Mouse (Mus musculus): ENCODE measurements around the gene Cd81.
A peak's percentile ranks its signal among the peaks of the same experiment; 100 is the strongest.

Gene Cd81

DNA sequence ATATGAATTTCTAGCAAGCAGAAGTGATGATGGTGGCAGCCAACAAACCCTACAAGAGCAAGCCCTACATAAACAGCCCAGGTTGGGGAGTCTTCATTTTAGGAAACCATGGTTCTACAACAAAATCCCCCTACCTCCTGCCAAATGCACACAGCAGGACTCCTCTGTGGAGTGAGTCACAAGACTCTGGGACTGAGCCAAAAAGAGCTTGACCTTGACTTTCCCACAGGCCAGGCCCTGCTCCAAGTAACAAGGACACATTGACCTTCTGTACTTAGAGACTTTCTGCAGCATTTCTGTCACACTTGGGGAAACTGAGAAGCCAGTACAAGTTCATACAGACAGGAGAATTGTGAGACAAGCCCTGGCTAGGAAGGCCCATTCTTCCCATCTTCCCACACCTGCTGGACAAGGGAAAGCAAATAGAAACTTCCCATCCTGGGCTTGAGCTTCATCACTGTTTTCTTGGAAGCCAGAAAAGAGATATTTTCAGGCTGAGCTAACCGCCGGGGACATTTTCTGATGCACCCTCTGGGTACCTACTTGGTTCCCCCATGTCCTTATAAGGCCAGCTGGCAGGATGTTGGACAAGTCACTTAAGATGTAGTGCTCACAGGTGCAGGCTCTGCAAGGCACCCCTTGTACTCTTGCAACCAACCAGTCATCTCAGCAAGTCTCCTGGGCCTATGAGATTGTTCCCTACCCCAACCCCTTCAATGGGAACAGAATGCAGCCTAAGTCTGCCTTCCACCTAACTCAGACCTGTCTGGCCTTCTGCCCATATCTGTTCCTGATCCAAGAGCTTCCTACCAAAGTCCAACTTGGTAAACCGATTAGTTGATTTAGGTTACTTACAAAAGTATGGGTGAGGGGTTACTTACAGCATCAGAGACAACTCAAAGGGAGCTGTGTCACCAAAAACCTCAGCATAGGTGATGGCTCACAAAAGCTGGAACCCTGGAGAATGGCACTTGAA, 2.4 kb upstream of the Cd81 start:
- no peak for DNase-seq (ENCODE audit: low spot score)

DNA sequence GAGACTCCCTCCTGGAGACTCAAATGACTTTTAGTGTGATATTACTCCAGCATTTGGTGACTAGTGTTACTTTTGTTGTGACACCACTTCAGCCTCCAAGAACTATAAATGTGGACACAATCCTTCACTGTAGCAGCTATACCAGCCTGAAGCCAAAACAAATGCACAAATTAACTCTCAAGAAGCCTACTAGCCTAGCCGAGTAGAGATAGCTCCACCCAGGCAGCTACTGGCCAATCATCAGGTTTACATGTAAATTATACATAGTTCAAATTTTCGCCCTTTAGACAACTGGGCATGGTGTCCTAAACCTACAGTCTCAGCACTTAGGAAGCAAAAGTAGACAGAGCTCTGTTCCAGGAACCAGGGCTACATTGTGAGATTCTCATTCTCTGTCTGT, 1.2 kb upstream of the Cd81 start:
- no peak for DNase-seq (ENCODE audit: low spot score)

DNA sequence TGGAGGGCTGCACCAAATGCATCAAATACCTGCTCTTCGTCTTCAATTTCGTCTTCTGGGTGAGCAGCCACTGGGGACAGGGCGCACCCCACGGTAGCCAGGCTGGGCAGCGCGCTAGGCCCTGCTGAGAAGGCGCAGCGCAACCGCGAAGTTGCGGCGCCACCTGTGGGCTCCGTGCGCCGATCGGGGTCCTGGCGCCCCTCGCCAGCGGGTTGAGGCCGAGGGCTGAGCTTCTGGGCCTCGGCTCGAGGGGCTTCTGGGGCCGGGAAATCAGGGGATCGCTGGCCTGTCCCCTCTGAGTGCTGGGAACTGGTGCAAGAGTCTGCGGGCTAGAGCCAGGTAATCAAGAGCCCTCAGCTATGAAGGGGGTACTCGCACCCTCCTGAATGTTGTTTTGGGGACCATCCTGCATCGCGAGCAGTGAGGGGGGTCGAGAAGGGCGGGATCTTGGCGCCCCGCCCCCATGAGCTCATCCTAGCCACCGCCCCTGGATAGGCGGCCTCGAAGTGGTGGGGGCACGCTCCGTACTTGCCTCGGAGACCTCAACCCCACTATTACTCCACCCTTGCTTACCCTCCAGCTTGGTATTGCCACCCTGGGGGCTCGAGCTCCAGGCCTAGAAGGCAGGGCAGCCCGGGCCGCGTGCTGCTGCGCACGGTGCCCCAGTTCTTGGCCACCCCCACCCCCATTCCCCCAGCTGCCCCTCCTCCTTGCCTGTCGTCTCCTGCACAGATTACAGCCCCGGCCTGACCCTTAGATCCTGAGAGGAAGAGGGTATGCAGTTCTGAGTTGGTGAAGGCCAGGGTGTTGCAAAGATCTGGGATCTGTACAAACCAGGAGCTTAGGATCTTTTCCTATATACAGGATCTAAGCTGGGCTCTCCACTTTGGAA, 715 bp downstream of the Cd81 start:
- peak; percentile 74 for DNase-seq (ENCODE audit: low spot score)

DNA sequence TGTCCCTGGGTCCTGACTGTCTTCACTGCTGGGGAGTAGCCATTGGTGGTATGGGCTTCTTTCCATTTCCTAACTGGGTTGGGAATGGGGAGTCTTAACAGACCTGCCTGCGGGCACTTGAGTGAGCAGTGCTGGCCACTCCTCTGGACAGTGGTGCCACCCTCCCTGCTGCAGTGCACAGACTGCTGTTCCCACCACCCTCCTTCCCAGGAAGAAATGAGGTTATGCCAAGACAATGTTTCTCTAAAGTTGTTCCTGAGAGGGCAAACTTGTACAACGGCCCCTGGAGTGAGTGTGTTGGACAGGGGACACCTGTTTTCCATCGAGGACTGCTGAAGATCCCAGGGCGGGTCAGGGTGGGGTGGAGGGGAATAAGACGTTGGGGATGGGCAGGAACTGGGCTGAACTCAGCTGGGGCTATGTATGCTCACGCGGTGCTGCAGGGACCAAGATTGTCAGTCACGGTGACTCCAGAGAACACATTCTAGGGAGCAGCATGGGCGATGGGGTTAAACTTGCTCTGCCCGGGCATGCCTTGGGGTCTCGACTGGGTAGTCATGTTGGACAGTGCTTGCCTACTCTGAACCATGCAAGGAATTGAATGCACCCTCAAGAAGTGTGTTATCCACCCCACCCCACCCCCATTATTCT, 1.5 kb downstream of the Cd81 start:
- DNase-seq (ENCODE audit: low spot score): no peak

DNA sequence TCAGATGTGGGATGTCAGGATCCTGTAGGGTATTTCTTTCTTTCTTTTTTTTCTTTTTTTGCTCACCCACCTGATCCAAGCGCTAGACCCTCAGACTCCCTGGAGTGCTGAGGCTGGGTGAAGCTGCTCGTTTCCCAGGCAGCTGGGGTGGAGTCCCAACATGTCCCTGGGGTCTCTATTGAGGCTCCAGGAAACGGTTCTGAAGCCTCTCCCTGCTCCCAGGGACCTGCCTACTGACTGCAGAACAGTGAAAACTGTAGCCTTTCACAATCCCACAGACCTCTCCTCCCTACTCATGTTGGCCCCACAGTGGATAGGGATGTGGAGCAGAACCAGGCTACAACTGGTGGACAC, 2.0 kb downstream of the Cd81 start:
- DNase-seq (ENCODE audit: low spot score): no peak

DNA sequence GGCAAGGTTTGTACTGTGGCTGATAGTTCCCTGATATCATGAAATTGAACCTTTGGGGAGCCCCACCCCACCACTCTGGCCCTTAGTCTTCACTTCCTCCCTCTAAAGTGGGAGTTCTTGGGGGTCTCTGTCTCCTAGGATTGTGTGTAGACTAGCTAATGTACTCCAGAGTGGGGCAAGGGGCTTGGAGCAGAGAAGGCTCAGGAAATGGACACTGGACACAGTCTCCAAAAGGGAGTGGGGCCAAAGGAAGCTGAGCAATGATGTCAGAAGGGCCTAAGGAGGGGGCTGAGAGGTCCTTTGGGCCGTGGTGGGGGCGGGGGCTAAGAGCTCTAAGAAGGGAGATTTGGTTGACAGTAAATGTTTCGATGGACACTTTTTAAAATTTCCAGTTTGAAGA, 2.5 kb downstream of the Cd81 start:
- DNase-seq (ENCODE audit: low spot score): no peak

DNA sequence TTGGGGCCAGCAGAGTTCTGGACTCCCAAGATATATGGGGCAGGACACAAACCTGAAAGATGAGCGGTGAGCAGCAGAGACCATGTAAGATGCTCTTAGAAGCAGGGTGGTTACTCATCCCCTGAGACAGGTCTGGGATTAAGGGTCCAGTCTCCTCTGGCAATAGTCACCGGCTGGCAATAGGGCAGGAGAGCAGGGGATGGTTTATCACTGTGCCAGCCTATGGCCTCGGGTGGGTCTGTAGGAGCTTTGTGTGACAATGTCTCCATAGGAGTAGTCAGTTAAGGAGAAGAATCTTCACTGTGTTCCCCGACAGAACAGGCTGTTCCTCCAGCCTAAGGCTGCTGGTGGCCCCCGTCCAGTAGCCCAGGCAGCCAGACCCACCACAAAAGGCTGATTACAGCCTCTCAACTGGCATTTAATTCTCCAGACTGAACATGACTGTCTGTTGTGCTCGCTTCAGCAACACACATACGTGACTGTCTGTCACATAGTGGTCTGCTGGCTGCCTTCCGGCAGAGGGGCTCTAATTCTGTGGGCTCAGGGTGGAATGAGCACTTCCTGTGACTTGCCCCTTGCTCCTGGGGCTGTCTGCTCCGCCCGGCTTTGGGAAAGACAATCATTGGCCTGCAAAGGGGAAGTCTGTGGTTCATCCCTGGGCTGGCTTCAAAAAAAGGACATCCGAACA, 3.1 kb downstream of the Cd81 start:
- no peak for DNase-seq (ENCODE audit: low spot score)

DNA sequence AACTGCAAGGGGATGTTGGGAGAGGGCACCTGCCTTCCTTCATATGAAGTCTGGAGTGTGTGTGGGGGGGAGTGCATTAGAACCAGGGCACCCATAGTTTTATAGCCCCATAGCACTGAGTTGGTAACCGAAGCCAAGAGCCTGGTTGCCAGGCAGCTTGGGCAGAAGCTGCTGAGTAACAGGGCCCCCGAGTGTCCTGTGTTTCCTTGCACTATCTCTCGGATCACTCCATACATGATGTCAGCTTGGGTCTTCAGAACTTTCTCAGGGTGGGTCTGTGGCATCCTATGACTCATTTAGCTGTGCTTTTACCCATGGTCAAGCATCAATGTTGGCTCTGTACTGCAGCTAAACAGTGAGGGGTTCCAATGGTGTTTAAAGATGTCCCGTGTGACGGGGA, 4.5 kb downstream of the Cd81 start:
- no peak for DNase-seq (ENCODE audit: low spot score)

DNA sequence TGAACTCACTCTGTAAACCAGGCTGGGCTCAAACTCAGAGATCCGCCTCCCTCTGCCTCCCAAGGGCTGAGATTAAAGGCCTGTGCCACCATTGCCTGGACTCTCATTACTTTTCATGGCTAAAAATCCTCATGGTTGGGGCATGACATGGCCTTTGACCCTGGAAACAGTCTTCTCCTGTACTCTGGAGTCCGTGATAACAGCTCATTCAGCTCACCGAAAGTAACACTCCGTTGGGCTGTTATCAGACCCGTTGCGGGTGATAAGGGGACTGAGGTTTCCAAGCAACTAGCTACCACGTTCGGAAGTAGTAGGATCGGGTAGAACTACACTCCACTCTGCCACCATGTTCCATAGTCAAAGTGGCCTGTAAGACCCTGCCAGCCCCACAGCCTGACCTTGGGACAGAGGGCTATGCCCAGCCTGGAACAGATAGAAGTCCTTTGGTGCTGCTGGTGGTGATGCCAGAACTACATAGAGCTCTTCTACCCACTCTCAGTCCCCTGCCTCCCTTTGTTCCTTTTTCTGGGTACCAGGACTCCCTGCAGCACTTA, 5.2 kb downstream of the Cd81 start:
- no peak for DNase-seq (ENCODE audit: low spot score)

DNA sequence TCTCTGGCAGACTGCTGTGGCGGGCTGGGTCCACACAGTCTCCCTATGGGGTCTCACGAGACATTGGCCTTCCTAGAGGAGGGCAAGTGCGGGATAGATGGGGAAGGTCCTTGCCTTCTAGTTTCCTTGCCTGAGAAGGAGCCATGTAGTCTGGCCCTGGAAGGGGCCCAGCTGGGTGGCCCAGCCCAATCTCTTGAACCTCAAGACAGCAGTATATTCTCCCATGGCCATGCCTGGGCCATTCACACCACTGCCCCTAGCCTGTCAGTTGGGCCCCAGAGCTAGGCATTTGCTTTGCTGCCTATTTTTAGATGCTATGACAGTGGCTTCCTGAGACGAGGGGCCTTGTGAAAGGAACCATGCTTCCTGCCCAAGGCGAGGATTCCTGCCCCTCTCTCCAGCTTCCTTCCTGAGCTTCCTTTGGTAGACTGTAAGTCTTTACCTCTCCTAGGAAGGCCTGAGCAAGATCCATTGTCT, 5.7 kb downstream of the Cd81 start:
- no peak for DNase-seq (ENCODE audit: low spot score)

DNA sequence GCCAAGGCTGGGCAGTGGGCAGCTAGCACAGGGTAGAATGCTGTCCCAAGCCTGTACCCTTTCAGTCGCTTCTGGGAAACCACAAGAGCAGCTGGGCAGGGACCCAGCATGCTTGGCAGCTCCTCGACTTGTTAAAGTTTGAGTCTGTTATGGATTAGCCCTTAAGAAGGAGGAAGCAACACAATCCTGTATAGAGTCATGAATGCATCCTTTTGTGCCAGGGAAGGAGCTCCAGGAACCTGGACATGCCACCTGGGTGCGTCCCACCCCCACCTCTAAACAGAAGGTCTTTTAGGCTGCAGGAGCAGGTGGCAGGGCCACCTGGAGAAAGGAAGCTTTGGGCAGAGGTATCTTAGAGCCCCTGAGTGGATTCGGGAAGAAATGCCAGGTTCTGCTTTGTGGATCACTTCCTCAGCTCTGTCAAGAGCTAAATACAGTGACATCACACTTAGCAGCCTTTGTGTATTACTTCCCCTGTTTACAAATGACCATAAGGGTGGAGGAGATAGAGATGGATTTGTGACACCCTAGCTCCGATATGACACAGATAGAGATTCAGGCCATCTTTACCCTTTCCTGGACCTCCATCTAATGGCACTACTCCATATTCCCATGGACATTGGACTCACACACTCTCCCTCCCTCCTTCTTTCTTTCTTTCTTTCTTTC, 6.8 kb downstream of the Cd81 start:
- DNase-seq (ENCODE audit: low spot score): no peak

DNA sequence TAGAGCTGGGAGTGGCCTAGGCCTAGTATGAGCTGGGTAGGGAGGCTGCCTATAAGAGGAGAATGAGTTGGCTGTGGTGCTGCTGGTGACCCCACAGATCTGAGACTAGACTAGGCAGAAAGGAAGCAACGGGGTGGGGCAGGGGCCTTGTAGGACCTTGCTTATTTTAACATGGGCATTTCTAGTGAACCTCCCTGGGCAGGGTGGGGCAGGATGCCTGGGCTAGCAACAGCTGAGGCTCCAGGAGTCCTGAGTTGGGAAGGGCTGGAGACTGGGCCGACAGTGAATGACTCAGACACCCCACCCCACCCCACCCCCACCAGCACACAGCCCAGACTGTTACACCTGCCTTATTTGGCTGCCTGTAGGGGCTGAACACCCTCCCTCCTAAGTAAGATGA, 10.2 kb downstream of the Cd81 start:
- DNase-seq (ENCODE audit: low spot score): no peak

DNA sequence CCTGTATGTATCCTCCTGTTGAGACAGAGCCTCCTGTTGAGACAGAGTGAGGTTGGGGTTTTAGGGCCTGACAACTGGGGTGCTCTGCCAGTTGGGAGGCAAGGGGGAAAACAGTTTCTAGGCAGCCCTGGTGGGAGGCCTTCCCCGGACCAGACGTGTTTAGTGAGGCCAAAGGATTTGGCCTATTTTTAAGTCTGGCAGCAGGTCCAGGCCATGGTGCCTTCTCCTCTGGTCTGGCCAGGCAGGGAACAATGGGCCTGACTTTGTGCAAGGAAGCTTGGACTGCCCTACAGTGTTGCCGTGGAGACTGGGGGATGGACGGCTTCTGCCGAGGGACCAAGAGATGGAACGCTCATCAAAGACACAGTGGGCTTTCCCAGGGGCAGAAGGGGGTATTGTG, 11.7 kb downstream of the Cd81 start:
- no peak for DNase-seq (ENCODE audit: low spot score)

DNA sequence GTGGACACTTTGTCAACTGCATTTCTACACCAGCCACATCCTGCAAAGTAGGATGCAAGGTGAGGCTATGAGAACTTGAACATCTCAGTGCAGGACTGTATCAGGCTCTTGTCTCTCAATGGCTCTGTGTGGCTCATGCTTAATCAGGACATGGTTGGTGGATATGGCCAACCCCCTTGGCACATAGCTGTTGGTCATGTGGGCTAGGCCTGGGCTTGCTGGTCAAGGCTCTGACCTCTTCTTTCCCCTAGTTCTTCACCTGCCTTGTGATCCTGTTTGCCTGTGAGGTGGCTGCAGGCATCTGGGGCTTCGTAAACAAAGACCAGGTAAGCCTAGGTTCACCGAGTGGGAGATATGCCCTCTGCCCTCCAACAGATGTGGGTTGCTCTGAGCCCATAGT, 13.2 kb downstream of the Cd81 start:
- no peak for DNase-seq (ENCODE audit: low spot score)

DNA sequence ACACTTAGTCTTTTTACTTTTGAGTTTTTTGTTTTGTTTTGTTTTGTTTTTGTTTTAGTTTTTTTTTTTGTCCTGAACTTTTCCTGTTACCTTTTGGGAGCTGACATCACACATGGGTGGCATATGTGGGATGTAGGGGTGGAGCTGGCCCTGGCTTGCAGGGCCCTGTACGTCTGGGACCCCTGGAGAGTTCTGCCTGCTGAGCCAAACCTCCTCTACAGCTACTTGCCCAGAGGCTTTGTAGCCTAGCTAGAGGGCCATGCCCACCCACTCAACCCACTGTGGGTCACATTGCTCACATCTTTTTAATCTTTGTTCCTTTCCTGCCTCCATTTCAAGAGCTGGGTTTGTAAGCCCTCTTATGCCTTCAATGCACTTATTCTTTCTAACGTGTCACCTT, 14.9 kb downstream of the Cd81 start:
- no peak for DNase-seq (ENCODE audit: low spot score)

DNA sequence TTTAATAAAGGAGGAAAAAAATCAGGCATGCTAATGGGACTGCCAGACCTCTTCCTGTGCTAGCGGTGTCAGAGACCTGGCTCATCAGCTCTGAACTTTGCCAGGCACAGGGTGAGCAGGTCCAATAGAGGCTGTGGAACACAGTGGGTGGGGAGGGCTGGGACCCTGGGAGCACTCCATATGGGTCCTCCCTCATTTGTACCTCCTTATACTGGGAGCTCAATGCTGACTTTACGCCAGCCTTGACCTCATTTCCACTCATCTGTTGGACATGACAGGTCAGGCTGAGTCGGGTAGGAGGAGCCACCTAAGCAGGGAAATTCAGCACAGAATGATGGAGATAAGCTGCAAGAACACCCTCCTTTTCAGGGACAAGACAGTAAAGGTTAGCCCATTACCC, 15.4 kb downstream of the Cd81 start:
- DNase-seq (ENCODE audit: low spot score): no peak

DNA sequence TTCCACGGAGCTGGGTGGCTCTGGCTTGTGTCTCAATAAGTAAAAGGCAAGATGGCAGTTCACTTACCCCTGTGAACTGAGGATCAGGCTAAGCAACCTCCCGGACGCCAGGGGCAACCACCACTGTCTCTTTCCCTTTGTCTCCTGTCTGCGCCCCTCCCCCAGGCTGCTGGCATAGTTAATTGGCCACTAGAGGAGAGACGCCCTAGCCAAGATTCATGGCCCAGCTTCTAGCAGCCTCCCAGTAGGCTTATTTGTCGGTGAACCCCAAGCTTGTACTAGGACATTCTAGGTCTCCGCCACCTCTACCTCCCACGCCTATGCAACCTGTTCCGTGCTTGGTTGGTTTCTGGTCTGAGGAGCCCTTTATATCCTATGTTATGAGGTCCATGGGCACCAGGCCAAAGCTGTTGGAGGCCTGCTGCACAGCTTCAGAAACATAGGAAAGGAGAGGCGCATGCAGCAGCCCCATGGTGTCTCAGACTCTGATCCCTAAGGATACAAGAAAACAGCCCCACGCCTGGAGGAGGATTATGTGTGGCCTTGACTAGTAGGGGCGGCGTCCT, 15.9 kb downstream of the Cd81 start:
- DNase-seq (ENCODE audit: low spot score): peak; percentile 71

DNA sequence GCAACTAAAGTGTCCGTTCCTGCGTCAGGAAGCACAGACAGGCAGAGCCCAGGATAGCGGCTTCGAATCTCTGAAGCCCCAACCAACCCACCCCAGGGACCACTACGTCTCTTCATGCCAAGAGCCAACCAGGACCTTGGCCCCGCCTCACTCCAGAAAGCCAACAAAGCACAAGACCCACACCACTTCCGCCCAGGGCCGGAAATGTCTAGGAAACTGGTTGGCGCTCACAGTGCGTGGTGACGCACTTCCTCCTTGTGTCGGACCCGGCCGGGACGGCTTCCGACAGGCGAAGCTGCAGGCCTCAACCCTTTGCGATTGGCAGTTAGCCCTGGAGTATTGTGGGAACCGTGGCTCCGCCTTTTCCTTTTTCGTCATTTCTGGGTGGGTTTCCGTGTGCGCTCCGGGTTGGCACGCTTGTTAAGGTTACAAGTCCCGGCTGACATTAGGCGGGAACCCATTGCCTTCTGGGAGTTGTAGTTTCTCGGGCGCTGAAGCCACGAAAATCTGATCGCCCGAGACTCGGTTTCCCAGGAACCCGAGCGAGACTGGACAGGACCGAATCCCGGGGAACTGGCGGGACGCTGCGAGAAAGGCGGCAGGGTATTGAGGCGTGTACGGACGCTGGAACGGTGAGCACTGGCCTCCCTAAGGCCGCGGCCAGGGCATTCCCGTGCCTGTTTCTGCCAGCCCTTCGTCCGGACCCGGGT, 16.5 kb downstream of the Cd81 start, which contains the start of gene Tssc4:
Gene Tssc4 (plus strand): TSS at position 368 of the 710 bp plus-strand sequence.
- DNase-seq (ENCODE audit: low spot score): peak; percentile 99

DNA sequence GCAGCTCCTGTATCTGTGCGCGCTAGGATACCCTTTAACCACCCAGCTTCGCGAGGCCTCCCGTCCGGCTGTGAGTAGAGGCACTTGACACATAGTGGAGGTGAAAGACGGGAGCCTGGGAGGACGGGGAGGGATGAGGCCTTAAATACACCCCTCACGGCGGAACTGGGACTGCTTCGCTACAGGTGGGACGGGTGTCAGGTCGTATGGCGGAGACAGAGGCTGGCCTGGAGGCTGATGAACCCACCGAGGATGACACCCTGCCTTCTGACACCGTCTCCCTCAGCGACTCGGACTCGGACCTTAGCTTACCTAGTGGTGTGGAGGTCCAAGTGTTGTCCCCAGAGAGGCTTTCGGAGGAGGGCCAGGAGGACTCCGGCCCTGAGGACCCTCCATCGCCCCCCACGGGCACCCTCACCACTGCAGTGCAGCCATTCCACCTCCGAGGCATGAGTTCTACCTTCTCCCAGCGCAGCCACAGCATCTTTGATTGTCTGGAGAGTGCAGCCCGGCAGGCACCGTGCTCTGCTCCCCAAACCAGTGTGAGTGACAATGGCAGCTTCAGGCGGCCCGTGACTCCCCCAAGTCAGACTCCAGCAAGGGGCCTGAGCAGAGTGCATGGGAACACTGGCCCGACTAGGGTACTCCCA, 17.3 kb downstream of the Cd81 start:
- DNase-seq (ENCODE audit: low spot score): no peak
